ENCODE assay signal across 11 mouse cellular contexts in the genomic region with DNA sequence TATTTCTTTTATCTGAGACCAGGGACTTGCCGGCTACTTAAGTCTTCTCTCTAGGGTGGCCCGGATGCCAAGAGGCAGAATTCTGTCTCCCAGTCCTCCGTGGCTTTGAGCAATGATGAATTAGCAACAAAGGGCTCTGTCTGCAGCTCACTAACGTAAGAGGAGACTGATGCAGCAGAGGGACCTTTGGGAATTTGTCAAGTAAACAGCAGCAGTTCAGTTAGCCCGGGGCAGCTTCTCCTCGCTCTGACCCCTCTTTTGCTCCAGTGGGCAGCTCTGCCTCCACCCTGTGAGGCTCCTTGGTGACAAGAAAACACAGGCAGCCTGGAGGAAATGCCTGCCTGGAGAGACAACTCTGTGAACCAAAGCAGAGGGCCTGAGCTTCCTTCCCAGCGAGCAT. TPM values are rescaled to one million over a fixed set of nuclear protein-coding genes. Genes with fewer than 3 reads are reported as not detected.
A peak's percentile ranks its signal among the peaks of the same experiment; 100 is the strongest.
DNase-seq lines count a peak whose midpoint lies in the region; ATAC-seq and TF ChIP-seq lines count a peak whose summit lies in the region.
"Had no signal": no experiment of that assay in that cellular context is flagged by ENCODE, and none has a peak within 500 bp of the region (broad histone marks: within the 10 kb centered on the region; RNA-seq: fewer than 3 reads in every experiment).

No protein-coding gene starts in this region.

- H3K27ac ChIP-seq in heart, embryonic 10.5 days = peak overlapping the region; percentile 36; the same call in 1 of the 2 replicates
- no peak overlapping the region for H3K27ac ChIP-seq in heart, adult 2 months
- H3K27ac ChIP-seq in embryonic facial prominence, embryonic 12.5 days = peak overlapping the region; percentile 7; the same call in 1 of the 2 replicates
- no peak overlapping the region for H3K27ac ChIP-seq in midbrain, embryonic 13.5 days
- H3K27ac ChIP-seq in intestine, embryonic 16.5 days (ENCODE audit: low read length) = no peak overlapping the region
- H3K27ac ChIP-seq: limb, embryonic 15.5 days had no signal

- peaks cover 14% of the 10 kb centered on the region for H3K4me1 ChIP-seq in heart, embryonic 10.5 days
- no peaks in the 10 kb centered on the region for H3K4me1 ChIP-seq in heart, adult 2 months (ENCODE audit: control insufficient read depth, insufficient read depth, low read length)
- H3K4me1 ChIP-seq in embryonic facial prominence, embryonic 12.5 days = peaks cover 20% of the 10 kb centered on the region
- H3K4me1 ChIP-seq in midbrain, embryonic 13.5 days (replicated peaks) = peaks cover 17% of the 10 kb centered on the region
- peaks cover 6% of the 10 kb centered on the region; the same call in 1 of the 2 replicates for H3K4me1 ChIP-seq in intestine, embryonic 16.5 days (ENCODE audit: control insufficient read depth, insufficient read depth, low read length)
- H3K4me1 ChIP-seq: limb, embryonic 15.5 days had no signal

- 0 out of 2 replicates have a peak overlapping the region, but pooled peaks have one; percentile 7 for H3K4me2 ChIP-seq in embryonic facial prominence, embryonic 12.5 days (replicated peaks)
- 0 out of 2 replicates have a peak overlapping the region, but pooled peaks have one; percentile 1 for H3K4me2 ChIP-seq in midbrain, embryonic 13.5 days (replicated peaks)
- H3K4me2 ChIP-seq in intestine, embryonic 16.5 days (ENCODE audit: low read depth, low read length) = no peak overlapping the region
- H3K4me2 ChIP-seq: limb, embryonic 15.5 days had no signal

- no peak for ATAC-seq in embryonic facial prominence, embryonic 12.5 days (ENCODE audit: insufficient number of reproducible peaks, insufficient read depth, low FRiP score, low TSS enrichment)
- peak; percentile 38; the same call in 1 of the 2 replicates for ATAC-seq in midbrain, embryonic 13.5 days
- ATAC-seq in intestine, embryonic 16.5 days = no peak

- intact Hi-C loops in heart, adult 2 months (cut with DNase I) = no loop called here

- H3K27me3 ChIP-seq in heart, embryonic 10.5 days (ENCODE audit: insufficient read depth, poor library complexity, severe bottlenecking) = 0 out of 2 replicates have a peak, but pooled peaks cover 4% of the 10 kb centered on the region
- no peaks in the 10 kb centered on the region for H3K27me3 ChIP-seq in heart, adult 2 months (ENCODE audit: control insufficient read depth, insufficient read depth, low read length)
- H3K27me3 ChIP-seq in embryonic facial prominence, embryonic 12.5 days = no peaks in the 10 kb centered on the region
- H3K27me3 ChIP-seq in midbrain, embryonic 13.5 days = 0 out of 2 replicates have a peak, but pooled peaks cover 3% of the 10 kb centered on the region
- no peaks in the 10 kb centered on the region for H3K27me3 ChIP-seq in intestine, embryonic 16.5 days (replicated peaks; ENCODE audit: control insufficient read depth, insufficient read depth, low read length)
- H3K27me3 ChIP-seq: limb, embryonic 15.5 days had no signal

- no peak for TF ChIP-seq CTCF in heart, adult 2 months (IDR thresholded peaks at IDR 0.05)

- H3K9ac ChIP-seq in heart, adult 2 months (ENCODE audit: low read depth, low read length) = no peak overlapping the region
- no peak overlapping the region for H3K9ac ChIP-seq in embryonic facial prominence, embryonic 12.5 days
- peak overlapping the region; percentile 0; the same call in 1 of the 2 replicates for H3K9ac ChIP-seq in midbrain, embryonic 13.5 days (replicated peaks)
- no peak overlapping the region for H3K9ac ChIP-seq in intestine, embryonic 16.5 days (ENCODE audit: low read depth, low read length)
- H3K9ac ChIP-seq: limb, embryonic 15.5 days had no signal

- DNase-seq in heart, embryonic 10.5 days (ENCODE audit: low spot score) = no peak
- DNase-seq in heart, adult 2 months = no peak
- DNase-seq in Muller cell, postnatal 12 days (ENCODE audit: inconsistent ontology term) = peak; percentile 40
- no peak for DNase-seq in left cerebral cortex, adult 9 months (ENCODE audit: low spot score in 2 of 2)
- DNase-seq in lung, postnatal 4 days = no peak
- DNase-seq: gastrocnemius, postnatal 25 days; right cerebral cortex, adult 18-20 months had no signal

- H3K4me3 ChIP-seq in heart, embryonic 10.5 days = no peak overlapping the region
- H3K4me3 ChIP-seq in heart, adult 2 months = no peak overlapping the region
- no peak overlapping the region for H3K4me3 ChIP-seq in embryonic facial prominence, embryonic 12.5 days
- no peak overlapping the region for H3K4me3 ChIP-seq in midbrain, embryonic 13.5 days (replicated peaks)
- H3K4me3 ChIP-seq in intestine, embryonic 16.5 days (ENCODE audit: low read length) = no peak overlapping the region
- H3K4me3 ChIP-seq: limb, embryonic 15.5 days had no signal

- no peak for TF ChIP-seq POLR2A in heart, adult 2 months (IDR thresholded peaks at IDR 0.05; ENCODE audit: insufficient read depth, low read depth, low read length)

- WGBS in heart, embryonic 10.5 days = 8% methylated on average over 7 of the region's 7 CpGs
- 24% methylated on average over 7 of the region's 7 CpGs for WGBS in heart, adult 2 months
- WGBS in embryonic facial prominence, embryonic 12.5 days = 3% methylated on average over 7 of the region's 7 CpGs
- WGBS in midbrain, embryonic 13.5 days = 5% methylated on average over 7 of the region's 7 CpGs
- WGBS in intestine, embryonic 16.5 days = 16% methylated on average over 7 of the region's 7 CpGs

- no peak for TF ChIP-seq EP300 in heart, adult 2 months (IDR thresholded peaks at IDR 0.05; ENCODE audit: insufficient read depth, low read depth, low read length)

- no peaks in the 10 kb centered on the region for H3K36me3 ChIP-seq in heart, embryonic 10.5 days
- no peaks in the 10 kb centered on the region for H3K36me3 ChIP-seq in heart, adult 2 months (ENCODE audit: control insufficient read depth, insufficient read depth, low read length)
- no peaks in the 10 kb centered on the region for H3K36me3 ChIP-seq in embryonic facial prominence, embryonic 12.5 days
- H3K36me3 ChIP-seq in midbrain, embryonic 13.5 days = no peaks in the 10 kb centered on the region
- H3K36me3 ChIP-seq in intestine, embryonic 16.5 days (ENCODE audit: control insufficient read depth, insufficient read depth, low read length) = no peaks in the 10 kb centered on the region
- H3K36me3 ChIP-seq: limb, embryonic 15.5 days had no signal

- no peaks in the 10 kb centered on the region for H3K9me3 ChIP-seq in heart, embryonic 10.5 days
- no peaks in the 10 kb centered on the region for H3K9me3 ChIP-seq in embryonic facial prominence, embryonic 12.5 days
- no peaks in the 10 kb centered on the region for H3K9me3 ChIP-seq in midbrain, embryonic 13.5 days
- H3K9me3 ChIP-seq in intestine, embryonic 16.5 days (ENCODE audit: control insufficient read depth, low read length) = no peaks in the 10 kb centered on the region
- H3K9me3 ChIP-seq: limb, embryonic 15.5 days had no signal

- H3K79me2 ChIP-seq in heart, adult 2 months (replicated peaks; ENCODE audit: control insufficient read depth, insufficient read depth, low read length) = no peaks in the 10 kb centered on the region

RNA-seq across cellular contexts. Expression of gene Irf4, which starts 26.4 kb away (rescaled TPM):
- polyA plus RNA-seq in heart, embryonic 10.5 days (2016; fragmentation: Nextera tagmentation; extraction: Ambion mirVana) = 0.04 and 0.15 TPM in 2 replicates
- total RNA-seq in heart, adult 2 months (2021) = 1 to 10 TPM; 1.3 to 2.1 TPM
- 0.91 and 0.92 TPM in 2 replicates for polyA plus RNA-seq in heart, adult 2 months (2012; rRNA removed)
- 0.04 and 0.05 TPM in 2 replicates for polyA plus RNA-seq in embryonic facial prominence, embryonic 12.5 days (2016; fragmentation: Nextera tagmentation; extraction: Ambion mirVana)
- 0.07 and 0.08 TPM in 2 replicates for polyA plus RNA-seq in midbrain, embryonic 13.5 days (2015; fragmentation: Nextera tagmentation; extraction: Ambion mirVana)
- polyA plus RNA-seq in intestine, embryonic 16.5 days (2015; fragmentation: Nextera tagmentation; extraction: Ambion mirVana) = 0.06 and 0.09 TPM in 2 replicates

Comparison
In these comparisons a context has a peak if more than half of its experiments do, and no peak if none do; other contexts are left out.
1. H3K27ac ChIP-seq: peak in heart, embryonic 10.5 days (single experiment) and embryonic facial prominence, embryonic 12.5 days (single experiment); none in heart, adult 2 months (single experiment), midbrain, embryonic 13.5 days (single experiment) and intestine, embryonic 16.5 days (single experiment).